In genomic region chr8:123041774-123042105, GRCm38 (mm10) we compare ENCODE assay signal across 8 mouse cellular contexts. TPM values are rescaled to one million over a fixed set of nuclear protein-coding genes. Genes with fewer than 3 reads are reported as not detected.
DNase-seq lines count a peak whose midpoint lies in the region; ATAC-seq and TF ChIP-seq lines count a peak whose summit lies in the region.

No protein-coding gene starts in this region.

- H3K4me2 ChIP-seq in embryonic facial prominence, embryonic 11.5 days (ENCODE audit: low read depth, low read length) = peak overlapping the region; percentile 37
- peak overlapping the region; percentile 81 for H3K4me2 ChIP-seq in intestine, embryonic 14.5 days (ENCODE audit: low read length)
- H3K4me2 ChIP-seq in neural tube, embryonic 11.5 days (ENCODE audit: low read depth) = peak overlapping the region; percentile 89

- WGBS in embryonic facial prominence, embryonic 11.5 days = 0% methylated on average over 21 of the region's 60 CpGs
- WGBS in intestine, embryonic 14.5 days = under 1% methylated on average over 60 of the region's 60 CpGs
- WGBS in neural tube, embryonic 11.5 days = 1% methylated on average over 40 of the region's 60 CpGs

- H3K4me1 ChIP-seq in embryonic facial prominence, embryonic 11.5 days (ENCODE audit: control insufficient read depth, insufficient read depth, low read length) = peaks cover 3% of the 10 kb centered on the region; the same call in 1 of the 2 replicates
- peaks cover 33% of the 10 kb centered on the region for H3K4me1 ChIP-seq in intestine, embryonic 14.5 days (replicated peaks; ENCODE audit: control insufficient read depth, insufficient read depth, low read length)
- peaks cover 23% of the 10 kb centered on the region for H3K4me1 ChIP-seq in neural tube, embryonic 11.5 days (ENCODE audit: control insufficient read depth, insufficient read depth, low read length)

- peak overlapping the region; percentile 99 for H3K9ac ChIP-seq in embryonic facial prominence, embryonic 11.5 days (replicated peaks; ENCODE audit: low read length)
- peak overlapping the region; percentile 98 for H3K9ac ChIP-seq in intestine, embryonic 14.5 days (ENCODE audit: low read length)
- peak overlapping the region; percentile 99 for H3K9ac ChIP-seq in neural tube, embryonic 11.5 days (ENCODE audit: low read length)

- peak overlapping the region; percentile 98 for H3K27ac ChIP-seq in layer of hippocampus, adult 2 months
- H3K27ac ChIP-seq in embryonic facial prominence, embryonic 11.5 days (replicated peaks; ENCODE audit: low read depth, low read length) = peak overlapping the region; percentile 95
- H3K27ac ChIP-seq in intestine, embryonic 14.5 days (ENCODE audit: low read depth) = peak overlapping the region; percentile 99
- peak overlapping the region; percentile 95 for H3K27ac ChIP-seq in neural tube, embryonic 11.5 days (ENCODE audit: low read depth, low read length)

- no peaks in the 10 kb centered on the region for H3K36me3 ChIP-seq in embryonic facial prominence, embryonic 11.5 days (replicated peaks; ENCODE audit: control insufficient read depth, insufficient read depth, low read depth, low read length)
- no peaks in the 10 kb centered on the region for H3K36me3 ChIP-seq in intestine, embryonic 14.5 days (ENCODE audit: control insufficient read depth, insufficient read depth, low read length)
- H3K36me3 ChIP-seq in neural tube, embryonic 11.5 days (ENCODE audit: control insufficient read depth, insufficient read depth, low read length) = no peaks in the 10 kb centered on the region

- no peaks in the 10 kb centered on the region for H3K27me3 ChIP-seq in embryonic facial prominence, embryonic 11.5 days (ENCODE audit: control insufficient read depth, insufficient read depth, low read length)
- no peaks in the 10 kb centered on the region for H3K27me3 ChIP-seq in intestine, embryonic 14.5 days (replicated peaks; ENCODE audit: control insufficient read depth, insufficient read depth, low read length)
- H3K27me3 ChIP-seq in neural tube, embryonic 11.5 days (ENCODE audit: control insufficient read depth, insufficient read depth, low read length) = no peaks in the 10 kb centered on the region

- H3K9me3 ChIP-seq in embryonic facial prominence, embryonic 11.5 days (replicated peaks; ENCODE audit: control insufficient read depth, low read length) = no peaks in the 10 kb centered on the region
- no peaks in the 10 kb centered on the region for H3K9me3 ChIP-seq in intestine, embryonic 14.5 days (ENCODE audit: control insufficient read depth, low read length)
- no peaks in the 10 kb centered on the region for H3K9me3 ChIP-seq in neural tube, embryonic 11.5 days (ENCODE audit: control insufficient read depth, low read length)

- no peak for DNase-seq in layer of hippocampus, adult 2 months (ENCODE audit: low spot score in 2 of 2)
- DNase-seq in layer of hippocampus, adult 11-12 months (ENCODE audit: low spot score) = no peak
- no peak for DNase-seq in embryonic facial prominence, embryonic 11.5 days (ENCODE audit: low spot score)
- no peak for DNase-seq in intestine, embryonic 14.5 days (ENCODE audit: low spot score)
- no peak for DNase-seq in neural tube, embryonic 11.5 days (ENCODE audit: low spot score)
- DNase-seq in B cell, adult 2 months = no peak
- no peak for DNase-seq in urinary bladder, postnatal 36 days (ENCODE audit: low spot score in 2 of 2)

- ATAC-seq in embryonic facial prominence, embryonic 11.5 days (replicated peaks; ENCODE audit: insufficient number of reproducible peaks, low FRiP score, low TSS enrichment, low read depth) = no peak
- ATAC-seq in intestine, embryonic 14.5 days (replicated peaks; ENCODE audit: low FRiP score, low TSS enrichment, low read depth) = no peak; the same call in 1 of the 2 replicates
- ATAC-seq in neural tube, embryonic 11.5 days (ENCODE audit: insufficient read depth, low FRiP score, low TSS enrichment) = peak; percentile 13
- ATAC-seq in activated CD4-positive, CD25-positive, alpha-beta regulatory T cell, adult 4 months = no peak

- H3K4me3 ChIP-seq in layer of hippocampus, adult 2 months = peak overlapping the region; percentile 91
- peak overlapping the region; percentile 100 for H3K4me3 ChIP-seq in embryonic facial prominence, embryonic 11.5 days (ENCODE audit: low read depth, low read length)
- peak overlapping the region; percentile 97 for H3K4me3 ChIP-seq in intestine, embryonic 14.5 days (ENCODE audit: low read depth, low read length)
- H3K4me3 ChIP-seq in neural tube, embryonic 11.5 days (ENCODE audit: low read depth, low read length) = peak overlapping the region; percentile 100

- no peak for TF ChIP-seq CTCF in layer of hippocampus, adult 2 months (conservative IDR thresholded peaks at IDR 0.05)

RNA-seq across cellular contexts. Expression of gene Ankrd11, which starts 0.3 kb away (rescaled TPM):
- 100 to 1,000 TPM; 165 to 176 TPM for total RNA-seq in layer of hippocampus, adult 2 months (2021)
- polyA plus RNA-seq in embryonic facial prominence, embryonic 11.5 days (2014; fragmentation: Nextera tagmentation; extraction: Ambion mirVana) = 58.8 and 71.8 TPM in 2 replicates
- 45.9 and 47.4 TPM in 2 replicates for polyA plus RNA-seq in intestine, embryonic 14.5 days (2014; fragmentation: Nextera tagmentation; extraction: Ambion mirVana)
- 83.2 and 88.3 TPM in 2 replicates for polyA plus RNA-seq in neural tube, embryonic 11.5 days (2014; fragmentation: Nextera tagmentation; extraction: Ambion mirVana)
- polyA plus RNA-seq in activated CD4-positive, CD25-positive, alpha-beta regulatory T cell, adult 4 months (2017; shearing (Covaris generic)) = 10 to 100 TPM; 75.8 to 77.3 TPM

RNA-seq across cellular contexts. Expression of gene Spg7, which starts 21.0 kb away (rescaled TPM):
- total RNA-seq in layer of hippocampus, adult 2 months (2021) = 10 to 100 TPM; 63.4 to 66.3 TPM
- polyA plus RNA-seq in embryonic facial prominence, embryonic 11.5 days (2014; fragmentation: Nextera tagmentation; extraction: Ambion mirVana) = 35.4 and 37.5 TPM in 2 replicates
- polyA plus RNA-seq in intestine, embryonic 14.5 days (2014; fragmentation: Nextera tagmentation; extraction: Ambion mirVana) = 46.0 and 47.2 TPM in 2 replicates
- polyA plus RNA-seq in neural tube, embryonic 11.5 days (2014; fragmentation: Nextera tagmentation; extraction: Ambion mirVana) = 45.3 and 47.7 TPM in 2 replicates
- 10 to 100 TPM; 11.4 to 21.1 TPM for polyA plus RNA-seq in activated CD4-positive, CD25-positive, alpha-beta regulatory T cell, adult 4 months (2017; shearing (Covaris generic))

Comparison
In these comparisons a context has a peak if more than half of its experiments do, and no peak if none do; other contexts are left out.
1. H3K4me2 ChIP-seq: peak in every context shown above with its lines; median percentile 89 in neural tube, embryonic 11.5 days; 81 in intestine, embryonic 14.5 days; 37 in embryonic facial prominence, embryonic 11.5 days.